Mouse (Mus musculus): ENCODE measurements around the gene Sdhb.

Sdhb gene

DNA sequence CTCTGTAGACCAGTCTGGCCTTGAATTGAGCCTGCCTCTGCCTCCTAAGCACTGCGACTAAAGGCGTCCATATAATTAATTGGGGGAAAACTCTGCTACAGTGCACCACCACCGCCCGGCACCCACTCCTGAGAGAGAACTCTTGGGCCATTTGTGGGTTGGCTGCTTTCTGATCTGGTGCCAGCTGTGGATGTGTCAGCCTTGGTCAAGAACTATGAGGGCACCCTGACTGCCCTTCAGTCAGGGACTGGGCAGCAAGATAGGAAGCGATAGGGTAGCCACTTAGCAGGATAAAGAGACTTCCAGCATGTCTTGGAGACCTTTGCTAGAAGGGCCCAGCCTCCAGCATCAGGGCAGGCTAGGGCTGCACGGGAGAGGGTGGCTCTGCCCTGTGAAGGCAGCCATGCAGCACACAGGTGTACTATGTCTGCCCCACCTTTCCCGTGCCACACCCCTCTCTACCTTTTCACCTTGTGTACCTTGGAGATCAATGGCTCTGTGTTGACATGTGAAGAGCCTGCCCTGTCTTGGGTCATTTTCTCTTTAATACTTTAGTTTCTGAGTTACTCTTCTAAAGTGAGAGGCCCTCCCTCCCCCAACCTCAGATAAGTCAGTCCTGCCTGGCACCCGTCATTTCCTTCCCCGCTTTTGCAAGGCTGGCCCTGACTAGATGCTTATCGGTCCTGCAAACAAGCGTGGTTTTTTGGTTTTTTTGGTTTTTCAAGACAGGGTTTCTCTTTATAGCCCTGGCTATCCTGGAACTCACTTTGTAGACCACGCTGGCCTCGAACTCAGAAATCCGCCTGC is 17.1 kb downstream of the Sdhb start:
- no peak for DNase-seq

DNA sequence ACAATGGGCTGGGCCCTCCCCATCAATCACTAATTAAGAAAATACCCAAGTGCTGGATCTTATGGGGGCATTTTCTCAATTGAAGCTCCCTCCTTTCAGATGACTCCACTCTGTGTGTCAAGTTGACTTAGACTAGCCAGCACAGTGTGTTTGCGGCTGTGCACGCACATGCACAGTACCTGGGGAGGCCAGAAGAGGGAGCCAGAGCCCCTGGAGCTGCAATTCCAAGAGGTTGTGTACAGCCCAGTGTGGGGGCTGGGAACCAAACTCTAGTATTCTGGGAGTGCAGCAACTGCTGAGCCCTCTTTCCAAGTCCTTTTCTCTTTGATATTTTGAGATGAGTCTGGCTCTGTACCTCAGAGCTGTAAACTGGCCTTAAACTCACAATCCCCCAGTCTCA is 20.6 kb downstream of the Sdhb start:
- DNase-seq = peak in 1 of 2 experiments; percentile 53

DNA sequence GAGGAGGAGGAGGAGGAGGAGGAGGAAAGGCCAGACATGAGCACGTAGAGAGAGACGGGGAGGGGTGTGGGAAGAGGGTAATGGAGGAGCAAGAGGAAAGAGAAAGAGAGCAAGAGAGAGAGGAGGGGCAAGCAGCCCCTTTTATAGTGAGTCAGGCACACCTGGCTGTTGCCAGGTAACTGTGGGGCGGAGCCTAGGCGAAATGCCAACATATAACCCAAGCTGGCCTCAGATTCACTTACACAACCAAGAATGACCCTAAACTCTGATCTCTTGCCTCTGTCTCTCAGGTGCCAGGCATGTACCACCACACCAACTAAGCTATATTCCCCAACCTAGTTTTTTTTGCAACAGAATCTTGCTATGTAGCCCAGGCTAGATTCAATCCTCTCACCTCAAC is 21.8 kb downstream of the Sdhb start:
- peak in 1 of 2 experiments; percentile 38 for DNase-seq

DNA sequence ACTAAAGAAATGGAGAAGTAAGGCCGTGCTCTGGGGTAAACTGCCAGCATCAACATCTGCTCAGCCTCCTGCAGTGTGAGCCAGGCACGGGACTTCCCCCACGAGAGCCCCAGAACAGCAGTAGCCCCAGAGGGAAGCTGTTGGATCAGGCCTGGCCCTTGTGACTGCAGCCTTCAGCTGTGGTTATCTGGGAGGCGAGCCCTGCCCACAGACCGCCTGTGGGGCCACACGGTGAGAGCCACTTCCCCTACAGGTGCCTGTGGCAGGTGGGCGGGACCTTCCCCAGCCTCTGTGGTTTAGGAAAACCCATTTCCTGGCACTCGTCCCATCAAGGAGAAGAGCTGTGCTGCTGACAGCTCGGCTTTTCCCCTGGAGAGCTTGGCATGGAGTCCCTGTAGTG is 22.4 kb downstream of the Sdhb start:
- DNase-seq = peak in 1 of 2 experiments; percentile 48

DNA sequence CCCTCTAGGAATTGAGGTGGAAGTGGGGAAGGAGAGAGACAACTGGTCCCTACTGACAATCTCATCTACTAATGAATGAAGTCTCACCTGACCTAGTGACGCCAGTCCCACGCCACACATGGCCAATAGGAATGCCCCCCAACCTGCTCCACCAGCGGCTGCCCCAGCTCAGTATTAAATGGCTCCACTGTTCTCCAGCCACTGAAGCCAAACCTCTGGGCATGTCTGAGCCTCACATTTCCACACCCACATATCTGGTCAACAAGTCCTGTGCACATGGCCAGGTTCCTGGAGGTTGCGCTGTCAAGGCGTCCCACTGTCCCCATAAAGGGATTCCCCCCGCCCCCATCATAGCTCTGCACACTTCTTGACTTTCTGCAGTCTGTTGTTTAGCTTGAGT is 23.5 kb downstream of the Sdhb start:
- no peak for DNase-seq

- no peak for DNase-seq
Measured at GRCm38 (mm10) chr4:140986024-140986710, 25.2 kb downstream of the Sdhb start.

DNA sequence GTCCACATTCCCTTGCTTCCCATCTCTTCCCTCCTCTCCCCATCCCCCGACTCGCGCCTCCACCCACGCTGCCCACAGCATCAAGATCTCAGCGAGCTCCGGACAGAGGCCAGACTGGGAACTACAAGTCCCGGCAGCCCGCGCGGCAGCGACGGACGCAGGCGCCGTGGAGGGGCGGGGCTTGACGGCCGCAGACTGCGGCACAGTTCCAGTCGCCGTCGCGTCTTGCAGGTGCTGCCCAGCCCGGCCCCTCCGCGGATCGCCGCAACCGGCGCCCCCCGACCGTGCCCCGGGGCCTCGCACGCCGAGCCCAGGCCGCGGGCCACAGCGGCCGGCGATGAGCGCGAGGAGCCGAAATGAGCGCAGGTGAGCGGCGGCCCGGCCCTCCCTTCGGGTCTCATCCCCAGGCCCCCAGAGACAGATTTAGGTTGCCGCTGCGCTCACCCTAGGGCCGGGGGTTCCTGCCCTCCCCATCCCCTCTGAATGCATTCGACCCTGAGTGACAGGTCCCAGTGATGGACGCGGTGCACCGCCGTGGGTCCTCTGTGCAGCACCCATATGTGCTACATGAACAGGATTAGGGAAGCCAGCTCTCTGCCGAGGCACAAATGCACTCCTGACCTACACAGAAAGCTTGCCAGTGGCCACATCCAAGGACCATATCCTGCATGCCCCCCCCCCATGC is 25.9 kb downstream of the Sdhb start, which contains the start of gene Atp13a2:
Gene Atp13a2, plus strand, starts transcription at position 163 of the 685 bp plus-strand sequence.
- DNase-seq = peak; percentile 92 to 97

DNA sequence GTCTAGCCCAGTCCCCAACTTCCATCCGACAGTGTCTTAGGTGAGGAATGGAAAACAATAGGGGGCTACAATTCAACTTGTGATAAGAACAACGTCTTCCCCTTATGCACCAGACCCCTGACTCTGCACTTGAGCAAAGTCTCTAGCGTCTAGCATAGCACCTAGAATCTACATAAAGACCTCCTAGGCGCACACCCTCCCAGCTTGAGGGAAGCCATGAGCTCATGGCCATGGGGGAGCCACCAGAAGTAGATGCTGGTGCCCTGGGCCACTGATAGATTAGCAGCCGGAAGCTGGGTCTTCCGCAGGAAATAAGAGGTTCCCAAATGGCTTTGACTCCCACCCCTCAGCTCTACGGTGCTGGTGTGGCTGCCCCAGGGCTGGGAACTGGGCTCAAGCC is 26.5 kb downstream of the Sdhb start:
- no peak for DNase-seq

DNA sequence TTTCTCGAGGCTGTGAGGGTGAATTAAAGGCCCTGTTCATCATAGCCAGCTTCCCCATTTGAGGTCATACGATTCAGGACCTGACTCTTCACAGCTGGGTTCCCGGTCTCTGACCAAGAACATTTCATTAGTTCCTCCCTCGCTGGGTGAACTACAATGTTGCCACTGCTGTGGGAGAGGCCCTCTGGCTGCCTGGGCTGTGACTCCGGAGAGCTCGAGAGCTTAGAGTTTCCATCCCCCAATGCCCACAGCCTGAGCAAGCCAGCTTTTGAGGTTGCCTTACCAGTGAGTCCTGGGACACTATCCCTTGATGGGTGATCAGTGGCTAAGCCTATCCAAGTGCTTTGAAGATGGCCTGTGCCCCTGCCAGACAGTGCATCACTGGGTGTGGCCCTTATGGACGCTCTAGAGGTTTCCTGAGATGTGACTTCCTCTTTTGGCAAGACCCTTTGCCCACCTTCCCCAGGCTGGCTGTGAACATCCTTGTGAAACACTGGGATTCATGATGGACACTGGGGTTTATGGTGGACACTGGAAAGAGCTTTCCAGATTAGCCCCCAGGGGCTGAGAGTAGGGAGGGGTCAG is 27.8 kb downstream of the Sdhb start:
- peak in 1 of 2 experiments; percentile 15 for DNase-seq

GRCm38 (mm10) chr4:140989447-140989846 is 28.4 kb downstream of the Sdhb start:
- DNase-seq = no peak

DNA sequence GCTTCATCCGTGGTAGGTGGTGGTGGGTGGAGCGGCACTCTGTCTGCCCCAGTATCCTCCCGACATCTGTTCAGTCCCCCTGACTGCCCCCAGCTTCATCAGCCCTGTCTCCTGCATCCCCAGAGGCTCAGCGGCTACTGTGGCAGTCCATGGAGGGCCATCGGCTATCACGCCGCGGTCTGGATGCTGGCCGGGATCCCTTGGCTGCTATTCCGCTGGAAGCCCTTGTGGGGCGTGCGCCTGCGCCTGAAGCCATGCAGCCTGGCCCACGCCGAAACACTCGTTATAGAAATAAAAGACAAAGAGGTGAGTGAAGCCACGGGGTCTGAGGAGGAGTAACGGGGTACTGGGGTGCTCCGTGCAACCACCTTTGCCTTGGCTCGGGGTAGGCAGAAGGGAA is 31.2 kb downstream of the Sdhb start:
- DNase-seq = no peak

- DNase-seq = no peak
Measured at GRCm38 (mm10) chr4:140993846-140994245, 32.8 kb downstream of the Sdhb start.

GRCm38 (mm10) chr4:140995811-140996210 is 34.8 kb downstream of the Sdhb start:
- DNase-seq = no peak

- DNase-seq = no peak
Measured at GRCm38 (mm10) chr4:140996812-140997211, 35.8 kb downstream of the Sdhb start.

DNA sequence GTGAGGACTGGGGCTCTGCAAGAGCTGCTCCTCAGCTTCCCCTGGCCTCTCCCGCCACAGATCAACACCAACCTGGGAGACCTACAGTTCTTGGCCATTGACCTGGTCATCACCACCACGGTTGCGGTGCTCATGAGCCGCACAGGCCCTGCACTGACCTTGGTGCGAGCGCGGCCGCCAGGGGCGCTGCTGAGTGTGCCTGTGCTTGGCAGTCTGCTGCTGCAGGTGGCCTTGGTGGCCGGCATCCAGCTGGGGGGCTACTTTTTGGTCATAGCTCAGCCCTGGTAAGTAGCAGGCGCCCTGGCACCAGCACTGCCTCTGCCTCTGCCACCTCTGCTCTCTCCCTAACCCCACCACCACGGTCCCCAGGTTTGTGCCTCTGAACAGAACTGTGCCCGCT is 45.0 kb downstream of the Sdhb start:
- peak; percentile 20 to 78 for DNase-seq

DNA sequence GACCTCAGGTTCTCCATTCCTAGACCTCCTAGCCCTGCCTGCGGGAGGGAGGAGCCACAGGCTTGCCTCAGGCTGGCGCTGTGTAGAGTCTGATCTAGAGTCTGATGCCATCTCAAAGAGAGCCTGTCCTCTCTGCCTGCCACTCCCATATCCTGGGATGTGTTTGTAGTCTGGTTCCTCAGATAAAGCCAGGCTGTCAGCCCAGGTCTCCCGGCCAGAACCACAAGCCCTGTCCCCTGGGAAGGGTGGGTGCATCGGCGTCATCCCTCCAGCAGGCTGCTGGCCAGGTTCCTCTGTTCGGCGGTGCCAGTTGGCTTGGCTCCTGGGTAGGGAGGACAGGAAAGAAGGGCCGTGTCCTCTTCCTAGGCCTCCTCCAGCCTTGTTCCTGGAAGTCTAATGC is 47.0 kb downstream of the Sdhb start:
- DNase-seq = peak; percentile 73 to 75

DNA sequence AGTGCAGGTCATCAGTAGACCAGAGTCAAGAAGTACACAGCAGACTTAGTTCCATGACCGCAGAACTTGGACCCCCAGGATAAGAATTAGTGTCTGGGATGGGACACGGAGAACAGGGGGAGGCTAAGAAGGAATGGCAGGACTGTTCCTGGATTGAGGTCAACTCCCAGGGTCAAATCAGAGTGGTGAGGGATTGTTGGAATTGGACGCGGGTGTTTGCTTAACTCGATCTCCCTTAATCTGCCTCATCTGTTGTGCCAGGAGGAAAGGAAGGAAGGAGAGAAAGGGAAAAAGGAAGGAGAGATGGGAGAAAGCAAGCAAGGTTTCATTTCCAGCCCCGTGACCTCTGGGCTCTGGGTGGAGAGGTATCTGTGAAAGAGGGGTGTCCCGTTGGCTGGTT is 49.1 kb downstream of the Sdhb start, which contains the start of gene Mfap2:
Gene Mfap2, plus strand, starts transcription at position 301 of the 400 bp plus-strand sequence.
- DNase-seq = no peak

DNA sequence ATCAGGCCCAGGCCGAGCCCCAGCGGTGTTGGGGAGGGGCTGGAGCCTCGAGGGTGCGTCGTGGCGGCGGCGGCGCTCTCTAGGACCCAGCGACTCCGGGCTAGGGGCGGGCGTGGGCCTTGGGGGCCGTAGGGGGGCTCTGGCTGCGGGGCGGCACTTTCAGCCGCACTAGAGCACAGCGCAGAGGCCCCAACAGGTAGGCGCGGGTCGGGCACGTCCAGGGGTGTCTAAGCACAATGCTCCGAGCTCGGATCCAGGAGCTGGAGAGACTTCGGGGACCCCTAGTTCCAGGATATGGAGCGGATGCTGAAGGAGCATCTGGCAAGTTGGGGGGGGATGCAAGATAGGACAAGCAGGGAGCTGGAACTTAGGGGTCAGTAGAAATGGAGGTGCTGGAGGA is 49.5 kb downstream of the Sdhb start:
- no peak for DNase-seq

GRCm38 (mm10) chr4:141010941-141011429 is 50.0 kb downstream of the Sdhb start:
- peak; percentile 39 to 42 for DNase-seq

GRCm38 (mm10) chr4:141011556-141012328 is 50.7 kb downstream of the Sdhb start:
- DNase-seq = peak in 1 of 2 experiments; percentile 35

- no peak for DNase-seq
Measured at GRCm38 (mm10) chr4:141012558-141012957, 51.6 kb downstream of the Sdhb start.

GRCm38 (mm10) chr4:141014114-141014513 is 53.1 kb downstream of the Sdhb start:
- no peak for DNase-seq

Data from kidney, postnatal 36 days (tissue).